Mouse (Mus musculus) lung, postnatal 0 days (tissue): ENCODE data around the gene Slc2a1. TPM values are rescaled to one million over a fixed set of nuclear protein-coding genes. Genes with fewer than 3 reads are reported as not detected.

Source experiments
- ATAC-seq: fragments of 200-750 bp; cut with Nextera tagmentation; 2 replicates; pipeline ENCODE4 v1.8.0; 2017; ENCODE audit warnings: moderate library complexity
- DNase-seq: peaks from one replicate; pipeline ENCODE4 v3.0.0-alpha.2; 2016; ENCODE audit warnings: low spot score
- H3K27ac ChIP-seq: fragments of 300-500 bp; sonication (generic); 2 replicates; pipeline ENCODE4 v1.5.1; 2014; ENCODE audit warnings: antibody characterized with exemption, mild to moderate bottlenecking, low read length, mixed read lengths
- H3K27me3 ChIP-seq: fragments of 300-500 bp; sonication (generic); replicated peaks from 2 replicates; pipeline ENCODE4 v1.6.1; 2014; ENCODE audit warnings: low read length, mixed read lengths; ENCODE audit not compliant: insufficient read depth
- H3K36me3 ChIP-seq: fragments of 300-500 bp; sonication (generic); 2 replicates; pipeline ENCODE4 v1.6.1; 2014; ENCODE audit warnings: low read length, mixed read lengths; ENCODE audit not compliant: insufficient read depth
- H3K4me1 ChIP-seq: fragments of 300-500 bp; sonication (generic); 2 replicates; pipeline ENCODE4 v1.6.1; 2014; ENCODE audit warnings: antibody characterized with exemption, low read depth, low read length, mixed read lengths; ENCODE audit not compliant: insufficient read depth
- H3K4me2 ChIP-seq: fragments of 300-500 bp; sonication (generic); replicated peaks from 2 replicates; pipeline ENCODE4 v1.6.1; 2014; ENCODE audit warnings: low read depth, mild to moderate bottlenecking, low read length, moderate library complexity, mixed read lengths
- H3K4me3 ChIP-seq: fragments of 300-500 bp; sonication (generic); 2 replicates; pipeline ENCODE4 v1.5.1; 2014; ENCODE audit warnings: low read depth, low read length
- H3K9ac ChIP-seq: fragments of 300-500 bp; sonication (generic); replicated peaks from 2 replicates; pipeline ENCODE4 v1.6.1; 2014; ENCODE audit warnings: low read depth, mild to moderate bottlenecking
- H3K9me3 ChIP-seq: fragments of 300-500 bp; sonication (generic); 2 replicates; pipeline ENCODE4 v1.6.1; 2016; ENCODE audit warnings: low read length, mixed read lengths
- CTCF ChIP-seq: IDR thresholded peaks from 2 replicates; pipeline ENCODE4 v1.5.1; 2016; ENCODE audit warnings: antibody characterized with exemption, mild to moderate bottlenecking
- EP300 ChIP-seq: IDR thresholded peaks from 2 replicates; pipeline ENCODE4 v1.6.1; 2016; ENCODE audit warnings: antibody characterized with exemption, mild to moderate bottlenecking, control low read depth
- WGBS: fragments of 180-500 bp; shearing (Covaris S2); extraction: QIAGEN DNeasy Blood & Tissue Kit; methylation state at CpG from one replicate; pipeline ENCODE4 v1.1.7; 2014; 5-methylcytosine and 5-hydroxymethylcytosine counted together
- polyA plus RNA-seq: library from polyadenylated mRNA; unstranded; fragments of >200 nt; fragmentation: Nextera tagmentation; extraction: Ambion mirVana; gene quantifications from 2 replicates; pipeline ENCODE4 v1.2.1, GENCODE M21; 2015

Gene Slc2a1
- polyA plus RNA-seq, 1 experiment from 2014 or later, result 16.7 TPM

DNA sequence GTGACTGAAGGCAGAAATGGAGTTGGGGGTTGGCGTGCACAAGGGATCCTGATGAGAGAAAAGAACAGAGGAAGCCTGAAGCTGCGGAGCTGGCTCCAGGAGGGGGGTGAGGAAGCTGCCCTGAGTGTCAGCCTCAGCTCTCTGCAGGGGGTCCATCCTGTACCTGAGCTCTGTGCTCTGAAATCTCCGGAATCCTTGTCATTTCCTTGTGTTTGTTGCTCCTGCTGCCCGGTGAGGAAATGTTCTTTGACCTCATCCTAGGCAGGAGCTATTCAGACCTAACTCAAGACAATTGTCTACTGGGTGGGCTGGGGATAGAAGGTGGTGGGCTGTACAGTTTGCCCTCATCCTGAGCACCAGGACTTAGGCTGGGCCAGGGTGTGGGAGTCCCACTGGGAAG is 13.5 kb upstream of the Slc2a1 start:
- no peaks in the 10 kb centered on the region for H3K27me3 ChIP-seq
- no peak for TF ChIP-seq EP300
- TF ChIP-seq CTCF, result no peak
- H3K4me1 ChIP-seq, result no peaks in the 10 kb centered on the region
- H3K4me2 ChIP-seq, result no peak overlapping the region
- DNase-seq, result no peak
- H3K9ac ChIP-seq, result no peak overlapping the region
- ATAC-seq, result no peak
- no peak overlapping the region for H3K27ac ChIP-seq
- H3K4me3 ChIP-seq, result no peak overlapping the region
- H3K9me3 ChIP-seq, result no peaks in the 10 kb centered on the region
- WGBS, result 27% methylated on average over 4 of the region's 4 CpGs
- H3K36me3 ChIP-seq, result no peaks in the 10 kb centered on the region

DNA sequence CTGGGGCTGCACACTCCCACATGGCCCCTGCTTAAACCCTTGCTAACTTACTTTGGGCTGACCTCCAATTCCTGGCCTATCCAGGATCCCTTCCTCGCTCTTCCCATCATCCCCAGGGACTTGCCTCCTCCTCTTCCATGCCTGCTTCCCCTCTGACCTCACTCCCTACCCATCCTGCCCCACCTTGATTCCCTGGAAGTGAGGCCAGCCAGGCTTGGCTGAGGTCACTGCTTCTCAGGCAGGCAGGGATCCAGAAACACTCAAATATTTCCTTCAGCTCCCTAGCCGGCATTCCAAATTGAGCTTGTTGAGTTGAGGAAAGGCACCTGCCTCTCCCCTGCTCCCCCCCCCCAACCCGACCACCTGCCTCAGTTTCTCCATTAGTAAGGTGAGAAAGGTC is 12.1 kb upstream of the Slc2a1 start:
- no peak overlapping the region for H3K4me2 ChIP-seq
- no peak for ATAC-seq
- H3K27ac ChIP-seq, result no peak overlapping the region
- no peak for DNase-seq
- H3K4me3 ChIP-seq, result no peak overlapping the region
- H3K9ac ChIP-seq, result no peak overlapping the region
- no peaks in the 10 kb centered on the region for H3K9me3 ChIP-seq
- H3K27me3 ChIP-seq, result no peaks in the 10 kb centered on the region
- H3K4me1 ChIP-seq, result no peaks in the 10 kb centered on the region
- no peaks in the 10 kb centered on the region for H3K36me3 ChIP-seq
- 56% methylated on average over 3 of the region's 3 CpGs for WGBS
- no peak for TF ChIP-seq EP300
- no peak for TF ChIP-seq CTCF

DNA sequence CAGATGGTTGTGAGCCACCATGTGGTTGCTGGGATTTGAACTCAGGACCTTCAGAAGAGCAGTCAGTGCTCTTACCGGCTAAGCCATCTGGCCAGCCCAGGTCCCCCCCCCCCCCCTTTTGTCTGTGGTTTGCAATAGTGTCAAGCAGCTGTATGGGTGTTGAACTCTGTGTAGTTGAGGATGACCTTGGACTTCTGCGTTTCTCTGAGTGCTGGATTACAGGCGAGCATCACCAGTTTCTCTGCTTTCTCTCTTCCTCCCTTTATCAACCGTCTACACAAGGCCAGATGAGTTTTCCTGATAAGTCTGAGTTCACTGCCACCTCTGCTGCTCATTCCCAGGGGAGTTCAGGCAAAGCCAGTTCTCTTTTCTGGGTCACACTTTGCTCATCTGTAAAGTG is 11.1 kb upstream of the Slc2a1 start:
- Histone ChIP-seq H3K4me1 (no peaks in the 10 kb centered on the region), H3K27me3 (no peaks in the 10 kb centered on the region), H3K27ac (no peak overlapping the region), H3K4me3 (no peak overlapping the region), H3K9ac (no peak overlapping the region), H3K36me3 (no peaks in the 10 kb centered on the region), H3K4me2 (no peak overlapping the region), H3K9me3 (no peaks in the 10 kb centered on the region)
- no peak for TF ChIP-seq EP300
- no peak for TF ChIP-seq CTCF
- DNase-seq, result no peak
- ATAC-seq, result no peak
- 83% methylated on average over 4 of the region's 4 CpGs for WGBS

DNA sequence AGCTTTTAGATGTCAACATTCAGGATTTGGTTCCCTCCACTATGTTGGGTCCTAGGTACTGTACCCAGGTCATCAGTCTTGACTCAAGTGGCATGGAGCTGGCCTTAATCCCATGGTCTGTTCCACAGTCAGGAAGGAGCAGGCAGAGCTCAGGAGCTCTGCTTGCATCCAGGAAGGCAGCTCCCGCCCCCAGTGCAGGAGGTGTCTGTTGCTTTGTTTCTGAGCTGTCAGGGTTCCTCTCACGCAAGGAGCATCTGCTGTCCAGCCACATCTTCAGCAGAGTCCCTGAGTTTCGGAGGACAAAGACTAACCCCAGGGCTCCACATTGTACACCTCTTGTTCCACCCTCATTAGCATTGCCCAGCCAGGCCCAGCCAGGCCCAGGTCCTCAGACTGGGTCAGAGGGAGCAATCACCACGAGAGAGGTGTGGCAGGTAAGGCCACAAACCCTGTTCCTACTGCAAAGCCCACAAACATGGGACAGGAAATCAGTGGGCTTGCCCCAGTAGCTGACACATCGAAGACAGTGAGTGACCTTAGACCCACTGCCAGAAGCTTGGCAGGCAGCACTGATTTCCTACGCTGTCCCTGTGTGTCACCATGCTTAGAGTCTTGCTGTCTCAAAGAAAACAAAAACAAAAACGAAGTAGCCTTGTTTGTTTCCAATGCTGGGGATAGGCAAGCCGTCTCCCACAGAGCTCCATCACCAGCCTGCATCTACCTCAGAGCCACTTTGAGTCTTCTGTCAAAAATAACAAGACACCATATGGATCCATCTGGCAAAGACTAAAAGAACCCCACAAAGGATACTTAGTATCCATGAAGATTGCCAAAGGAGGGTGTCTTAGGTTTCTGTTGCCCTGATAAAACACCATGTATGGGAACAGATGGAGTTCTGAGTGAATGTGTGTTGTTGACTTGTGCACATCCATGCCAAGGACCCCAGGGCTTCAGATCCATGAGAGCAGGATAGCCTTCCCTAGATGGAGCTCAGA is 10.0 kb upstream of the Slc2a1 start:
- Histone ChIP-seq H3K4me1 (no peaks in the 10 kb centered on the region), H3K4me2 (no peak overlapping the region), H3K4me3 (no peak overlapping the region), H3K27me3 (no peaks in the 10 kb centered on the region), H3K27ac (no peak overlapping the region), H3K9me3 (no peaks in the 10 kb centered on the region), H3K36me3 (no peaks in the 10 kb centered on the region), H3K9ac (no peak overlapping the region)
- no peak for ATAC-seq
- TF ChIP-seq CTCF (no peak), EP300 (no peak)
- no peak for DNase-seq
- 46% methylated on average over 8 of the region's 8 CpGs for whole genome bisulfite sequencing

DNA sequence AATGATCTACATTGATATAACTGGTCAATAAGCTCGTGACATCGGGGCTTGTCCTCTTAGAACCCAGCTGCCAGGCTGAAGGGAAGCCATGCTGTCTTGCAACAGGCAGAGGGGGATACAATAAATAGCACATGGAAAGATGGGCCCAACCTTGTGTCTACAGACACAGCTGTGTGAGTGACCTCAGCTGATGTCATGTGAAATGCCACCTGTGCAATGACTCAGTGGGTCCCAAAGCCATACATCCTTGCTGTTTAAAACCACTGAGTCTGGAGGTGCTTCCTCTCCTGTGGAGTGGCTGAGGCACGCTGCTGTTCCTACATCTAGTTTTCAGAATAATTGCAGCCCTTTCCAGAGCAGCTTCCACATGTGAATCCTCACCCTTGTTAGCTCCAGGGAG is 7.1 kb upstream of the Slc2a1 start:
- H3K27me3 ChIP-seq, result no peaks in the 10 kb centered on the region
- no peak overlapping the region for H3K4me3 ChIP-seq
- H3K9ac ChIP-seq, result no peak overlapping the region
- no peak overlapping the region for H3K27ac ChIP-seq
- no peaks in the 10 kb centered on the region for H3K9me3 ChIP-seq
- WGBS, result 86% methylated on average over 3 of the region's 3 CpGs
- TF ChIP-seq CTCF (no peak), EP300 (no peak)
- H3K36me3 ChIP-seq, result no peaks in the 10 kb centered on the region
- no peak overlapping the region for H3K4me2 ChIP-seq
- ATAC-seq (no peak), DNase-seq (no peak)
- no peaks in the 10 kb centered on the region; the same call in 1 of the 2 replicates for H3K4me1 ChIP-seq

DNA sequence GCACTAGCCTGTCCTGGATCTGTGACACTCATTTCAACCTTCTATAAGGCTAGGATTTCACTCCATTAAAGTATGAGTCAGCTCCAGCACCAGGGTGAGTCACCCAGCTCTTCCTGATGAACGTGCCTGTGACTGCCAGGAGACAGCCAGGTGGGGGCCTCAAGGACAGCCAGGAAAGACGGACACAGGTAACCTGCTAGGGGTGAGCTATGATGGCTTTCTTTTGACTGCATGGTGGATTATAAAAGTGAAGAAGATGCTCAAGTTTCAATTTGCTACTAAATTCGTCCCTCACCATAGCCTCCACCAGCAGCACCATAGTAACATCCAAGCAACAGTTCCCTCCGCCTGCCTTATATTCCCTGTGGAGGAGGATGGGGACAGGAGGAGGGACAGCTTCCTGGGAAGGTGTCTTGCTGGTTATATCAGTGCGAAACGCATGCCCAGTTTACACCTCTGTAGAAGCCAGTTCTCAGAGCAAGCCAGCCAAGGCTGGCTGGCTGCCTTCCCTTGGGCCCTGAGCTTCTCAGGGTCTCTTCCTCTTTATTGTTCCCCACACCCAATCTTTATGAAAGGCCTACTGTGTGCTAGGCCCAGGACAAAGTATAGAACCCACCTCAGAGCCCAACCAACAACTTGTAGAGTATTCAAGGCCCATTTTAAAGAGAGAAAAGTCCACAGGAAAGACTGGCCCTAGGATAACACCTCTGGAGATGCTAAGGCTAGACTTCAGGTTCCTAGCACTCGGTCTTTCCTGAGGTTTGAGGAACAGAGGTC is 6.0 kb upstream of the Slc2a1 start:
- H3K36me3 ChIP-seq, result no peaks in the 10 kb centered on the region
- H3K9me3 ChIP-seq, result no peaks in the 10 kb centered on the region
- 67% methylated on average over 7 of the region's 7 CpGs for WGBS
- no peak overlapping the region for H3K9ac ChIP-seq
- no peaks in the 10 kb centered on the region for H3K27me3 ChIP-seq
- no peak for ATAC-seq
- H3K4me3 ChIP-seq, result no peak overlapping the region
- TF ChIP-seq CTCF, result no peak
- TF ChIP-seq EP300, result no peak
- DNase-seq, result no peak
- H3K4me1 ChIP-seq, result no peaks in the 10 kb centered on the region; the same call in 1 of the 2 replicates
- no peak overlapping the region for H3K27ac ChIP-seq
- H3K4me2 ChIP-seq, result no peak overlapping the region
